Mouse (Mus musculus) bone marrow macrophage, adult 2 months (primary cell): Measurements from ENCODE around the gene Elmod2. TPM values are rescaled to one million over a fixed set of nuclear protein-coding genes. Genes with fewer than 3 reads are reported as not detected.

Source experiments
- H3K27ac ChIP-seq: 2 replicates; pipeline ENCODE4 v1.5.1; 2012; ENCODE audit warnings: low read depth, low read length; ENCODE audit not compliant: insufficient read depth
- H3K4me1 ChIP-seq: 2 replicates; pipeline ENCODE4 v1.6.1; 2012; ENCODE audit warnings: low read length; ENCODE audit not compliant: control insufficient read depth, insufficient read depth
- H3K4me3 ChIP-seq: 2 replicates; pipeline ENCODE4 v1.5.1; 2012; ENCODE audit warnings: mild to moderate bottlenecking, low read length, moderate library complexity; ENCODE audit not compliant: insufficient read depth
- CTCF ChIP-seq: IDR thresholded peaks from 2 replicates; pipeline ENCODE4 v1.5.1; 2012; ENCODE audit warnings: low read depth, mild to moderate bottlenecking, low read length, moderate library complexity
- POLR2A ChIP-seq: IDR thresholded peaks from 2 replicates; pipeline ENCODE4 v1.6.1; 2012; ENCODE audit warnings: mild to moderate bottlenecking, low read depth, low read length, borderline replicate concordance
- polyA plus RNA-seq: library from polyadenylated mRNA; stranded (reverse); fragments of >200 nt; gene quantifications from 2 replicates; pipeline ENCODE4 v1.2.4, GENCODE M21; 2012; ENCODE audit not compliant: missing spikeins, insufficient read depth, insufficient read length

The Elmod2 gene
- polyA plus RNA-seq, 1 experiment, result 14.2 TPM

- H3K27ac ChIP-seq, result no peak overlapping the region
- no peak for TF ChIP-seq CTCF
- no peak for TF ChIP-seq POLR2A
- H3K4me3 ChIP-seq, result no peak overlapping the region
- H3K4me1 ChIP-seq, result no peaks in the 10 kb centered on the region
Measured at GRCm38 (mm10) chr8:83285391-83285790, 46.9 kb downstream of the Elmod2 start.

GRCm38 (mm10) chr8:83278431-83278830 lies 53.9 kb downstream of the Elmod2 start:
- Histone ChIP-seq H3K27ac (no peak overlapping the region), H3K4me3 (no peak overlapping the region), H3K4me1 (peaks cover 2% of the 10 kb centered on the region; the same call in 1 of the 2 replicates)
- TF ChIP-seq CTCF, result no peak
- no peak for TF ChIP-seq POLR2A

- Histone ChIP-seq H3K27ac (no peak overlapping the region), H3K4me3 (no peak overlapping the region), H3K4me1 (peaks cover 2% of the 10 kb centered on the region; the same call in 1 of the 2 replicates)
- TF ChIP-seq CTCF (no peak), POLR2A (no peak)
Measured at GRCm38 (mm10) chr8:83274470-83274869, 57.8 kb downstream of the Elmod2 start.

- Histone ChIP-seq H3K4me3 (no peak overlapping the region), H3K4me1 (peaks cover 2% of the 10 kb centered on the region; the same call in 1 of the 2 replicates), H3K27ac (no peak overlapping the region)
- TF ChIP-seq POLR2A, result no peak
- TF ChIP-seq CTCF, result no peak
Measured at GRCm38 (mm10) chr8:83272464-83272863, 59.8 kb downstream of the Elmod2 start.

- TF ChIP-seq POLR2A, result no peak
- no peak for TF ChIP-seq CTCF
- peaks cover 2% of the 10 kb centered on the region; the same call in 1 of the 2 replicates for H3K4me1 ChIP-seq
- no peak overlapping the region for H3K4me3 ChIP-seq
- no peak overlapping the region for H3K27ac ChIP-seq
Measured at GRCm38 (mm10) chr8:83271172-83271571, 61.1 kb downstream of the Elmod2 start.

Other genes with a start within 250 kb of the Elmod2 start
- gene Tbc1d9, start 167.1 kb downstream of the Elmod2 start, polyA plus RNA-seq, result 24.3 and 27.9 TPM in 2 replicates
- 0.68 and 1.2 TPM in 2 replicates for gene Gm10645, start 166.3 kb downstream of the Elmod2 start, polyA plus RNA-seq
- gene Ucp1, start 42.1 kb downstream of the Elmod2 start, polyA plus RNA-seq, result 0.49 and 1.1 TPM in 2 replicates
- gene Mgat4d, start 16.0 kb upstream of the Elmod2 start, polyA plus RNA-seq, result not detected in 2 replicates
- gene Clgn, start 57.4 kb upstream of the Elmod2 start, polyA plus RNA-seq, result 0.20 TPM in 1 of 2 replicates, not detected in the other
- gene Scoc, start 125.9 kb upstream of the Elmod2 start, polyA plus RNA-seq, result 49.5 and 50.3 TPM in 2 replicates
- gene Olfr370, start 203.3 kb upstream of the Elmod2 start, polyA plus RNA-seq, result not detected in 2 replicates
- gene Ndufb7, start 234.2 kb upstream of the Elmod2 start, polyA plus RNA-seq, result 130 and 134 TPM in 2 replicates